Mouse (Mus musculus): Measurements from ENCODE around the gene 0610037L13Rik.

GRCm38 (mm10) chr4:107844971-107845370 is 44.6 kb upstream of the 0610037L13Rik start:
- peak; percentile 84 for TF ChIP-seq CTCF (IDR thresholded peaks at IDR 0.05; ENCODE audit: borderline replicate concordance, insufficient read depth, low read depth, low read length)
- TF ChIP-seq POLR2A (IDR thresholded peaks at IDR 0.05; ENCODE audit: borderline replicate concordance, insufficient read depth, low read length), result no peak
